Mouse (Mus musculus) kidney, adult 18-20 months (tissue): Measurements from ENCODE around the gene Mmp21.
"Not testable (repeated sequence)": the region's sequence is repeated elsewhere in the genome, so short reads cannot be mapped to it uniquely, and the experiment has no call there.

ENCODE experiments used
- DNase-seq: peaks from one replicate; pipeline ENCODE4 v3.0.0; 2021

The Mmp21 gene

DNA sequence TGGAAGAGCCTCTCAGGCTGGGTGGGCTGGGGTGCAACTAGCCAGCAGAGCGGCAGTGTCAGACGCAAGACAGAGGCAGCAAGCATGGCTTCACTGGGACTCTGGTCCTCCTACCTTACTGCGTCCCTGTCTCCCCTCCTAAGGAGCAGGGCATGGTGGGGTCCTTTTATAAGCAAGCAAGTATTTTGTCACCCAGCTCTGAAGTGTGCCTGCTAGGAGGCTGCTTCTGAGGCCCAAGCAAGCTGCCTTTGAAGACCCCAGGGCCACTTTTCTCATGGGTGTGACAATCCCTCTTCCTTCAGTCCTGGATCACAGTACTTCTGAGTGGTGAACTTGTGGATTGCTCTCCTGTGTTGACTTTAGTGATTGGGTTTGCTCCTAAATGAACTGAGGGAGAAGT, at the start of gene Mmp21:
Mmp21 (minus strand) TSS at position 101 of the 400 bp plus-strand sequence.
- DNase-seq = no peak

DNA sequence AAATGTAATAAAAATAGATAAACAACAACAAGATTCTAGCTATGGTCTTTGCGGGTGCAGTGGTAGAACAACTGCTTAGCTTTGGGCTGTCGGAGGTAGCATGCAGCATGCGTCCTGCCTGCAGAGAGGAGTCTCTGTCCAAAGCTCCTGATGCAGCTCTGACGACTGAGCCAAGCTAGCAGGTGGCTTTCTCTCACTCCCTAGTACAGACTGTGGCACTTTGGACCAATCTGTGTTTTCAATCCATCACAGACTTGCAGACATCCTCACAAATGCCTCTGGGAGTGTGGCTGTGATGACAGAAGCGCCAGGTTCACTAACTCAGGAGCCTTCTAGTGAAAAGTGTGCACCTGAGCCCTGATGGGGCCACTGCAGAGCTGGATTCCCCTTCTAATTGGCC, 49.5 kb upstream of the Mmp21 start:
- no peak for DNase-seq

DNA sequence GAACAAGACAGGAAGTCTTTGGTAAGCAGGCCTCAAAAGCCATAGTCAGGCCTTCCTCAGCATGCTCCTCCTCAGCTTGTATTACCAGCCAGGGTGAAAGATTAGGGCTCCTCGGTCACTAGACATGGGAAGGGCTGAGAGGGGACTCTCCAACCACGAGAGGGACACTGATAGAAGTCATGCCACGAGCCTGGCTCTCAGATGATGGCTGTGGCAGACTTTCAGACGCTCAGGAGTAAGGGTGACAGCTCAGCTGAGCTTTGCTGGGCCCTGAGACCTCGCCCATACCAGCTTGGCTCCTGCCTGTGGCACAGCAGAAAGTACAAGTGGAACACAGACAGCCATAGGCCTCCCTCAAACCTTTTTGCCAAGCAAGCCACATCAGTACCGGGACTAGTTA, 47.2 kb upstream of the Mmp21 start:
- no peak for DNase-seq

DNA sequence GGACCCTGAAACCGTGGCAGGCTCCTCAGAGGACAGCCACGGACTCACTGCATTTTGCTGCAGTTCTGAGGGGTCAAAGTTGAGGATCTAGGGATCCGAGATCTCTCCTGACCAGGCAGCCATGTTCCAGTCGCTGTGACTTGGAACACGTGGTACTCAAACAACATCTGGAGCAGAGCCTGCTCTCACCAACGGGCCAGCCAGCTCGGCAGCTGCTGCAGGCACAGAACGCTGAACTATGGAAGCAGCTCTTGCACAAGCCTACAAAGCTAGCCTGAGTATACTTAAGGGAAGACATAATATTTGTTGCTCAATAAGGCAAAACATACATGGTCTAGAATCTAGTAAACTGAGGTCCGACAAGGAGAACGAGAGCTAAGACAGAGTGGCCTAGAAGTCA, 45.7 kb upstream of the Mmp21 start:
- no peak for DNase-seq

DNA sequence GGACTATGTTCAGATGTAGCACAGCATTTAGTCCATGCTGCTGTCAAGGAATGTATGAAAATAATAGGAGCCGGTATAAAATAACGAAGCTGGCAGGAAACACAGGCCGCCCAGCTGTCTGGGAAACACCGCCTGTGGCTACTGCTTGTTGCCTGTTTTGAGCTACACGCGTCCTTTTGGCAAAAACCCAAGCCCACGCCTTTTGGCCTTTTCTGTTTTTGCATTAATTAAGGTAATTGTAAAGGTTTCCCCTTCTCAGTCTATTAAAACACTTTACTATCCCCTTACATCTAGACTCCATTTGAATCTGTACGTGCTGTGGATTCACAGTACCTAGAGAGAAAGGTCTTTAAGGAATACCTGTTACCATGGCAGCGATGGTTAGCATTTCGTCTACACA, 45.0 kb upstream of the Mmp21 start:
- DNase-seq = no peak

DNA sequence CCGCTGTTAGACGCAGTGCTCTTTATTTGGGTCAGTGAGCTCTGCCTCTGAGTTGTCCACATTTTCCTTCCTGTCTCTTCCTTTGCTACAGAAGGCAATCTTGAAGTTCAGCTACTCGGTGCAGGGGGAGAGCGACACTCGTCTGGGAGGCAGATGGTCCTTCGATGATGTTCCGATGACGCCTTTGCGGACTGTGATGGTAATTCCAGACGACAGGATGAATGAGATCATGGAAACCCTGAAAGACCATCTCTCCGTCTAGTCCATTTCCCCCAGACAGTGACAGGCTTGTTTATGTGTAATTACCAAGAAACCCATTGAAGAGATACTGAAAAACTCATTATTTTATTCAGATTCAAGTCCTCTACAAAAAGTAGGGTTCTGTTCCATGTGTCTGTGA, 40.8 kb upstream of the Mmp21 start:
- no peak for DNase-seq

DNA sequence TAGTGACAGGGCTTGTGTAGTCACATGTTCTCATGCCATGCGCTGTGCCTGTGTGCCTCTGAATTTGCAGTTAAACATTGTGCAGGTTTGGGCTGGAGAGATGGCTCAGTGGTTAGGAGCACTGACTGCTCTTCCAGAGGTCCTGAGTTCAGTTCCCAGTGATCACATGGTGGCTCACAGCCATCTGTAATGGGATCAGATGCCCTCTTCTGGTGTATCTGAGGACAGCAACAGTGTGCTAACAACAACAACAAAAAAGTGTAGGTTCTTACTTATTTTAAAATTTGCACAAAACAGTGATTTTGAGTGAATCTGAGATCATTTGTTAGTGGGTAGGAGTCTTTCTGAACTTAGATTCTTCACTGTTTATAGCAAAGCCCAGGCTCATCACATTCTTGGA, 38.7 kb upstream of the Mmp21 start:
- no peak for DNase-seq

DNA sequence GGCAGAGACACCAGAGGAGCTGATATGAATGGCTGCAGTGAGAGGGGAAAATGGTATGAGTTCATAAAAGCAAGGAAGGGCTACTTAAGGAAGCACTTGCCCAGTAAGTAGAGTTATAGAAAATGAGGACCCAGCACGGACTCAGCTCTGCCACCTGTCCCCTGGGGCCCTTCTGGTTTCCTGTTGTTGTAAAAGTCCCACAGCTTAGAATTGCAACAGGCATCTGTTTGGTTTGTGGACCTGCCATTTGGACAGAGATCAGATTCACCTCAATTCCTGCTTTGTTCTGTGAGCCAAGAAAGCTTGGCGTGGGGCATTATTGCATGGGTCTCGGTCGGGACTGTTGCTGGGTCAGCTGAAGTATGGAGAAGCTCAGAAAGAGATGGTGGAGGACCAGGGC, 35.5 kb upstream of the Mmp21 start:
- no peak for DNase-seq

DNA sequence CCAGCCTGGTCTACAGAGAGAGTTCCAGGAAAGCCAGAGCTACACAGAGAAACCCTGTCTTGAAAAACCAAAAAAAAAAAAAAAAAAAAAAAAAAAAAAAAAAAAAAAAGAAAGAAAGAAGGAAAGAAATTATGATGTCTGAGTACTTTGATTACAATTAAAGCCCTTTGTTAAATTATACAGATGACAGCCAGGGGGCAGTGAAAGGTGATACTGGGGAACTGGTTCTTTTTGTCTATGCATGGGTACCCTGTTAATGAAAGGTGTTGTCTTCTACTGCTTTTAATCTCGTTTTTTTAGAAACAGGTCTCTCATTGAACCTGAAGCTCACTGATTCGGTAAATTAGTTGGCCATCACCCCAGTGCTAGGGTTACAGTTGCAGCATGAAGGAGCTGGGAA, 27.4 kb upstream of the Mmp21 start:
- no peak for DNase-seq

DNA sequence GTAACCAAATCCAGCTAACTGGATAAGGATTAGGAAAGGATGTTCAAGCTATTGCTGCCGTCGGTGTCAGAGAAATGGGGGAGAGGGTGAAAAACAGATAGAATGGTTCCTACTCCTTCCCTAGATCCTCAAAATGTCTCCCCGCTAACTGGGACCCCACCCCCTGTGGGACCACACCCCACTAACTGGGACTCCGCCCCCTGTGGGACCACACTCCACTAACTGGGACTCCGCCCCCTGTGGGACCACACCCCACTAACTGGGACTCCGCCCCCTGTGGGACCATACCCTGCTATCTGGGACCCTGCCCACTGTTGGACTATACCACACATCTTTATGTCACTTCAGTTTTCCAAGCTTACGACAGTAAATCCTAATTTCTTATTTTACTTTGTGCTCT, 24.0 kb upstream of the Mmp21 start:
- no peak for DNase-seq

DNA sequence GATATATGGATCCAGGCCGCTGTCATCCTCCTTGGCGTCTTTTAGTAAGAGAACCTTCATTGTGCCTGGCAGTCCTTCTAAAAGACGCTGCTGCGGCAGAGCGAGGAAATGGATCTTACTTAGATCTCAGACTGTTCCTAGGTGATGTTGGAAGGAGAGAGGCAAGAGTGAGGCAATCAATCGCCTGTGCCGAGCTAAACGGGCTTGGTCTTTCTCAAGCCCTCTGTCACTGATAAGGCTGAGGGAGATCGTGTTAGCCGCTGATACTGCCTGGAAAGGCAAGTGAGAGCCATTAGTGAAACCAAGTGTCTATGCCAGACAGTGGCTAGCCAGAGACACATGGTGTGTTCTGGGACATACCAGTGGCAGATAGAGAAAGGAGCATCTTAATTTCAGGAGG, 22.5 kb upstream of the Mmp21 start:
- no peak for DNase-seq

DNA sequence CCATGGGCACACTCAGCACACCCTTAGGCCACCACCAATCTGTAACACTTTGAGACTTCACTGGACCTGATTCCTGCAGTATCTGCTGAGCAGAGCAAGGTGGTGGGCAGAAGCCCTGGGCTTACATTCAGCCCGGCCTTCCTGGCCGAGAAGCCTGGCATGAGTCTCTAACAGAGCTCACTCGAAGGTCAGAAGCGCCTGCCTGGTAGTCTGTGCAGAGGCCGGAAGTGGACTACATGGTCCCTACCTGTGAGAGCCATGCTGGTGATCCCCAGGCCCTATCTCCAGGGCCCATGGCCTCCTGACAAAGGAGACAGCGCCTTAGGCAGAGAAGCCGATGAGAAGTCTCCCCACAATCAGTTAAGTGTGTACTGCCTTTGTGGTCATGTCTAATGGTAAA, 21.5 kb upstream of the Mmp21 start:
- no peak for DNase-seq

DNA sequence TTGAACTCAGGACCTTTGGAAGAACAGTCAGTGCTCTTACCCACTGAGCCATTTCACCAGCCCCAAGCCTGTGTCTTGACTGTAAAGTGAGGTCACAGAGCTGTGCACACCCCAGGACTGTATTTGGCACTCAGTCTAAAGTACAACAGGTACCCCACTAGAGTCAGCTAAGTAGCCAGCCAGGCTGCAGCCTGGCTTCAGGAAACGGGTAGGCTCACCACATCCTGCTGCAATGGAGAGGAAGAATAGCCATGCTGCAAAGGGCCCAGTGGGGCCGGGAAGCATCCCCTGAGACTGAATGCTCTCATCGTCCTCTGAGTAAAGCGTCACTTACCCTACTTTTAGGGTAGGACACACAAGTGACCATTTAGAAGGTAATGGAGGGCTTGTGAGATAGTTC, 20.0 kb upstream of the Mmp21 start:
- DNase-seq = no peak

DNA sequence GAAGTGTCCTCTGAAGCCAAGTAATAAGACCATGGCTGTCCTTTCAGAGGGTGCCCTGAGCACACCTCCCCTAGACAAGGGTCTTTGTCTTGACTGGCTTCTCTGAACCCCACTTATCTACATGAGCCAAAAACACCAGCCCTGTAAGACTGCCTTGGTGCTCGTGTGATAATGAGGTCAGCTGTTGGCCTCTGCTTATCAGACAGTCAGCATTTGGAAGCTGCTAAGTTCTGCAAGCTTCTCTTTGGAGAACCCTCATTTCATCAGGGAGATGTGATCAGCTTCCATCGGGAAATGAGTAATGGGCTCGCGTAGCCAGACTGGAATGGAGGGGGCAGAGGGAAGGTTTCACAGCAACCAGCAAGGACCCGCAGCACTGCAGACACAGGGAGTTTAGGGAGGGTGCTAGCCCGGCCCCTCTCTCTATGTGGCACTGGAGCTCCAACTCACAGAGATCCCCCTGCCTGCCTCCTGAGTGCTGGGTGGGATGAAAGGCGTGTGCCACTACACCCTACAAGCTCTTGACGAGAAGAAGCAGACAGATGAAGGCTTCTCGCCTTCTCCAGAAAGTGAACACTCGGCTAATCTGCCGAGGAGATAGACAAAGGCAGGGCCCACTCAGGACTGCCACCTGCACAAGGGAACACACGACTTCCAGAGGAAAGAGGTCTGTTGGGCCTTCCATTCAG, 18.3 kb upstream of the Mmp21 start:
- DNase-seq = no peak

DNA sequence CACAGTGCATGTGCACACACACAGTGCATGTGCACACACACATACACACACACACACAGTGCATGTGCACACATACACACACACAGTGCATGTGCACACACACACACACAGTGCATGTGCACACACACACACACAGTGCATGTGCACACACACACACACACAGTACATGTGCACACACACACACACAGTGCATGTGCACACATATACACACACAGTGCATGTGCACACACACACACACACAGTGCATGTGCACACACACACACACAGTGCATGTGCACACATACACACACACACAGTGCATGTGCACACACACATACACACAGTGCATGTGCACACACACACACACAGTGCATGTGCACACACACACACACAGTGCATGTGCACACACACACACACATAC, 5.8 kb upstream of the Mmp21 start:
- DNase-seq = not testable (repeated sequence)

DNA sequence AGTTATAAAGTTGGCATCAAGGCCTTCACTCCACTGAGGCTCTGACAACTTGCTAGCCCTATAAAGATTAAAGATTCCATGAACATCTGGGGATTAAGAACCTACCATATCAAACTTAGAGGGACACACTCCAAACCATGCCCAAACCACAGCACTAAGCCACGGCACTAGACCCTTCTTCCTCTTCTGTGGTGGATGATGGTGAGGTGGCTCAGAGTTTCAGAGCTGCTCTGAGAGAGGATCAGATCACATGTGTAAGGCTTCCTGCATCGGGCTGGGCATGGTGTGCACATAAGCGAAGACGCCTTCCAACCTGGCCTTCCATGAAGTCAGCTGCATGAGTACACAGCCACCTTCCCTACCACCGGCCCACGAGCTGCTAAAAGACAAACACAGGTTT, 4.8 kb upstream of the Mmp21 start:
- DNase-seq = no peak

DNA sequence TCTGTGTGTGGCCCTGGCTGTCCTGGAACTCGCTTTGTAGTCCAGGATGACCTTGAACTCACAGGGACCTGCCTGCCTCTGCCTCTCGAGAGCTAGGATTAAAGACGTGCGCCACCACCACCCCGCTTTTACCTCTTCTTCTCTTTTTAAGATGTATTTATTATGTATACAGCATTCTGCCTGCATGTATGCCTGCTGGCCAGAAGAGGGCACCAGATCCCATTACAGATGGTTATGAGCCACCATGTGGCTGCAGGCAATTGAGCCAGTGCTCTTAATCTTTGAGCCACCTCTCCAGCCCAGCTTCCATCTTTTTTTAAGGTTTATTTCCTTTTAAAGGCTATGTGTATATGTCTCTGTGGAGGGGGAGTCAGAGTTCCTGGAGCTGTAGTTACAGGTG, 4.2 kb upstream of the Mmp21 start:
- DNase-seq = no peak

DNA sequence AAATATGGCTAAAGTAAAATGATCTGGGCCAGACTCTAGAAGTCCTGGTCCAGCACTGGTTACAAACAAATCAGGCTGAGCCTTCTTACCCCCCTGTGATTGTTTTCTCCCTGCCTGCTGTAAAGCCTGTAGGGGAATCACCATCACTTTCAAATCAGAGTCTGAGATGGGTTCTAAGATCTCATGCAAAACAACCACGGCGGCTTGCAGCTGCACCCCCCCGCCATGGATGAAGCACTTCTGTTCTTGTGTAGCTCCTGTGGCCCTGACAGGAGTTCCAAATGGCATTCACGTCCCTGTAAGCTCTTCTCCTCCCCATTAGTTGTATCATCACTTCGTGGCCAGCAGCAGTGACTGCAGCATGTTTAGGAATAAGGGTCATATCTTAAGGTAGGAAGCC, 3.8 kb upstream of the Mmp21 start:
- DNase-seq = no peak

DNA sequence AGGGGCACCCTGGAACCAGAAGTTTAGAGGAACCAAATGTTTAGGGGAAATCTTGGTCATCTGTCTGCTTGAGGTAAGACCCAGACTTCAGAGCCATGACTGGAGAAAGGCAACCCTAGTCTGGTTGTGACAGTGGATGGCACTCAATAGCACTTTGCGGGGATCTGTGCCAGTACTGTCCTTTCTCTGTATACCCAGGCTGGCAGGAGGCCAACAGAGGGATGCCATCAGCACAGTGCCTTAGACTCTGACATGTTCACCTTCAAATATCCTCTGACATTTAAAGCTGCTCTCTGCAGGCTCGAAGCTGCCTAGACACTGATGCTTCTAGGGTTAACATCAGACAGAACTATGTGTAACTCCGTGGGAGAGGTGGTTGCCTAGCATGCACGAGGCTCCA, 422 bp downstream of the Mmp21 start:
- DNase-seq = no peak

DNA sequence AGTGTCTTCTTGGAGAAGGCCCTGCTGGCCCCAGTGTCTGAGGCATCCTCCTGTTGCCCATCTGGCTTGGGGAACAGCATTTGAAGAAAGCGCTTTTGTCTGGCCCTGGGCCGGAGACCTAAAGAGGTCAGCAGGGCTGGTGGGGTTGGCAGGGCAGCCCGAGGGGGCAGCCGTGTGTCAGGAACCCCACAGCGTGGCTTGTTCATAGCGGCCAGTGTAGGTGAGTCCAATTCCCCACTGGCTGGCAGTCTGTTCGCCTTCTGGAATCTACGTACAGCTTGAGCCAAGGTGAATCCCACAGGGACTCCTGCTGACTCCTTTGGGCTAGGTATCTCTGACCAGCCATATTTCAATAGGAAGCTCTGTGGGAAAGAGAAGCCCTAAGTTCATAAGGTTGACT, 1.1 kb downstream of the Mmp21 start:
- DNase-seq = no peak

DNA sequence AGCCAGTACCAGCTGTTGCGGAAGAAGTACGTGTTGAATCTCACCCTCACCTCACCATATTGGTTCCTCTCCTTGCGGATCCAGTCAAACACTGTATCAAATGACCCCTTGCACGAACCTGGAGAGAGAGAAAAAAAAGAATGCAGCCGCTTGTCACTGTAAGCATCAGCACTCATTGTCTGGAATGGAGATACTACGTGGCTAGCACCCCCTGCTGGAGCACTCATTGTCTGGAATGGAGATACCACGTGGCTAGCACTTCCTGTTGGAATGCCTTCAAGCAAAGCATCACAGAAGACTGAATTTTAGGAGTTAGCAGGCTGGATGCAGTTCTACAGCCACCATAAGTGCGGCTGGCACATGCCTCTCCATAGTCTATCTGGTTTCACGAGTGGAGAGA, 3.9 kb downstream of the Mmp21 start:
- DNase-seq = no peak

DNA sequence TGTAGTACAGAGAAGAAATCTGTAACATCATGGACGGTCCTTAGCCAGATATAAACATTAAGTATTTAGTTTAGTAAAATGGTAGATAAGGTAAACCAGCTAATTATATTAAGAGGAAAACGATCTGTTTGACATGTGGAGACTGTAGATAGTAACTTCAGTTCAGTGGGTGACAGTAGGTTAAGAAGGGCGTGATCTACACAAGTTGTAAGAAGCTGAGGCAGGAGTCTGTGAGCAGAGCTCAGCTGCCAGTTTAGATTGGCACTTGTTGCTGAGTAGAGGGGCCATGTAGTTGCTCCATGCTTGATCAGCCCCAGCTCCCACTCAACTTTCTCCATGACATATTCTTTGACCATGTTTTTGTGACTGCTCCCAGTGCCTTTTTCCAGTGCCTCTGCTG, 9.0 kb downstream of the Mmp21 start:
- no peak for DNase-seq

DNA sequence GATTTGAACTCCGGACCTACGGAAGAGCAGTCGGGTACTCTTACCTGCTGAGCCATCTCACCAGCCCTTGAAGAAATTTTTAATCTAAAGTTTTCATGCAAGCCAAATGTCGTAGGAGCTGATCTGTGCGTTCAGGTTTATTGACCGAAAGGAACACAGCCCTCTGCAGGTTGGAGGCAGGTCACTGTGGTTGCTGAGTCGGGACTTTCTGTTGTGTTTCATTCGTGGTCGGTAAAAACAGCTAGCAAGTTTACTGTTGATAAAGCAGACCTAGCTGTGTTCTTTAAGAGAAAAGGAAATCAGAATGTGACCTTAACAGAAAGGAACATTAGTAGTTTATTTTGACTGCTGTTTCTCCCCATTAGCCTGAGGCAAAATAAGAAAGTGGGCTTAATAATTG, 9.9 kb downstream of the Mmp21 start:
- no peak for DNase-seq

DNA sequence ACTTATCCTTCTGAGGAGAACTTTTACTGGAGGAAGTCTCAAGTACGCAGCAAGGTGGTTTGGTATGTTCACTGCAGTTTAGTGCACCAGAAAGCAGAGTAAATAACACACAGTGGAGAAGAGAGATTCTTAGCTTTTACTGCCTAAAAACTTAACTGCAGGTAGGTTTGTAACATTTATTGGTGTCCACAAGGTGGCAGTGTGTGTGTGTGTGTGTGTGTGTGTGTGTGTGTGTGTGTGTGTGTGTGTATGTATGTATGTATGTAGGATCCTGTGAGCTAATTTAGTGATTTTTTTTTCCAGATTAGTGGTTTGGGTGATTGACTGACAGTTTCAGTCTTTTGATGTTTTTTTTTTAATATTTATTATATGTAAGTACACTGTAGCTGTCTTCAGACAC, 10.8 kb downstream of the Mmp21 start:
- DNase-seq = no peak

DNA sequence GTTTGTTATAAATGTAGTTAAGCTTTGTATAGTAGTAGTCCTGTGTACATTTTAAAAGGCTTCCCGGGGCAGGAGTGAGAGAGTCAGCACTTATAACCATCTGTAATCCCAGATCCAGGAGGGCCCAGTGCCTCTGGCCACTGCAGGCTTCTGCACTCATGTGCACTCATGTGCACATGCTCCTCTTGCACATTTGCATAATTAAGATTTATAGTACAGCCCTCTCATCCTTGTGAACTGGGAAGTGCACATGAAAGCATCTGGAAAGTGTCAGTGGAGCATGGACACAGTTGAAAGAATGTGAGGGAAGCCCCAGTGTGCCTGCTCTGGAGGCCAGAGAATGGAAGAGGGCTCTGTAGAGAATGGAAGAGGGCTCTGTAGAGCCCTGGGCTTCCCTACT, 17.4 kb downstream of the Mmp21 start:
- no peak for DNase-seq

DNA sequence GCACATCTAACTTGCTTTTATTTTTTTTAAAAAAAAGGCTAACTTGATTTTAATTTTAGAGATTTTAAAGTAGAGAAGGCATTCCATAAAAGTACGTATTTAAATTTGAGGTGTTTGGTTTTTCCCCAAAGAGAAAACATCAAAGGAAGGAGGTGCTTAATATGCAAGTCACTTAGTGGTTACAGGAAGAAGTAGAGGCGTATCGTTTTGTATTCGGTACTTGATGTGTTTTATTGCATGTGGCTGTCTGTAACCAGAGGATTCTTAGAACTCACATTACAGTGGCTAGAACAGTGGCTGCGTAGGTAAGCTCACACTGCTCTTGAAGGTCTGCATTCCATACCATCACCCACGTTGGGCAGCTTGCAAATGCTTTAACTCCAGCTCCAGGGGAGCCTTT, 34.1 kb downstream of the Mmp21 start:
- DNase-seq = no peak
